Mouse (Mus musculus) ES-E14 (cell line): ENCODE measurements around the gene Mien1.

Experiments
- CHD2 ChIP-seq: IDR thresholded peaks from 2 replicates; pipeline ENCODE4 v1.6.1; 2014; ENCODE audit warnings: mild to moderate bottlenecking, low read depth, low read length, inconsistent platforms
- HCFC1 ChIP-seq: IDR thresholded peaks from 2 replicates; pipeline ENCODE4 v1.6.1; 2012; ENCODE audit warnings: low read length, inconsistent platforms, borderline replicate concordance; ENCODE audit not compliant: insufficient read depth
- MAFK ChIP-seq: IDR thresholded peaks from 2 replicates; pipeline ENCODE4 v1.6.1; 2014; ENCODE audit warnings: mild to moderate bottlenecking, low read depth, low read length, inconsistent platforms; ENCODE audit not compliant: insufficient read depth
- ZNF384 ChIP-seq: IDR thresholded peaks from 2 replicates; pipeline ENCODE4 v1.6.1; 2012; ENCODE audit warnings: low read depth, low read length, inconsistent platforms

DNA sequence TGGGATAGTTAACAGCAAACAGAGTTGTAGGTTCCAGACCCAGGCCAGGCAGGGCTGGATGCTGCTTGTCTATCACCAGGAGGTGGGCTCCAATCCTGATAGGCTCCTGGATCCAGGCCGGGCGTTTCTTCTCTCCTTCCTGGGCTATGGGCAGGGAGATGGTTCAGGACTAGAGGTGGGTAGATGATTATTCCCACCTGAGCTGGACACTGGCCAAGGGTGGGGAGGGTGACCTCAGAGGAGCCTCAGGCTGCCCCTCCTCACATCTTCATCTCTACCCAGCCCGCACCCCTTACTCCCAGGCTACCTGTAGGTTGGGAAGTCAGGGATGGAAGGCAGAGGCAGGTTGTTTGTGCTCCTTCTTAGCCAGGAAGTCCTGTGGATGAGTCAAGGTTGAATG, 10.6 kb upstream of the Mien1 start:
- TF ChIP-seq ZNF384, result no peak
- TF ChIP-seq HCFC1, result no peak
- TF ChIP-seq CHD2, result no peak
- TF ChIP-seq MAFK, result no peak
